Mouse (Mus musculus) left cerebral cortex, postnatal 25 days (tissue): ENCODE results near the gene Capn13. TPM values are rescaled to one million over a fixed set of nuclear protein-coding genes. Genes with fewer than 3 reads are reported as not detected.

Experiments
- DNase-seq, 2 experiments: peaks; one replicate each; pipeline ENCODE4 v3.0.0; 2022; ENCODE audit warnings: low spot score in 2 of 2, mixed read lengths in 1 of 2
- intact Hi-C: fragments of 180-260 bp; cut with DNase I; formaldehyde crosslinking; loops from one replicate; pipeline ENCODE4 v1.15.1; 2025
- total RNA-seq, 2 experiments: library from RNA; stranded (reverse); gene quantifications; 2 replicates each; pipeline ENCODE4 v1.2.3; 2021

Capn13 gene
- not detected for total RNA-seq

- intact Hi-C loops, result no loop called here
Measured at GRCm38 (mm10) chr17:73400862-73401261, at the start of gene Capn13. Capn13 (minus strand) TSS chr17:73400866.

GRCm38 (mm10) chr17:73449104-73449503, 48.4 kb upstream of the Capn13 start:
- no peak for DNase-seq
- intact Hi-C loops, result no loop called here

More at GRCm38 (mm10) chr17:73400862-73401261, at the start of gene Capn13:
- no peak for DNase-seq

GRCm38 (mm10) chr17:73440798-73441197, 40.1 kb upstream of the Capn13 start:
- intact Hi-C loops, result no loop called here
- no peak for DNase-seq

DNA sequence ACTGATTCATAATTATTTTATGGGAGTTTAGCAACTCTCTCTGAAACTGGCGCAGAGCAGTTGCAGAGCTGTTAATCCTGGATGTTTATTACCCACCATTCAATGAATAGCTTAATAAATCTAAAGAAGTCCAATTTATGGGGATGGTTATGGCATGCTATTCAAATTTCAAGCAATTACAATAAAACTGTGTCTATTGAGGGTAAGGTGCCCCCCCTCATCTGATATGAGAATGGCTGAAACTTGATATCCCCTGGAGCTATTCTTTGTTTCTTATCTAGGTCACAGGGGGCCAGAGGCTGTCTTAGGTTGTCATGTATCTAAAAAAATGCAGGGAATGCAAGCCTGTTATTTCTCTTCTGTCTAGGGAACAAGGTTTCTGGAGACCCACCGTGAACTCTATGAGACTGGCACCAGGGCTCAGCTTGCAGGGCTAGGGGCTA, 31.9 kb upstream of the Capn13 start:
- intact Hi-C loops, result no loop called here
- DNase-seq, result no peak

DNA sequence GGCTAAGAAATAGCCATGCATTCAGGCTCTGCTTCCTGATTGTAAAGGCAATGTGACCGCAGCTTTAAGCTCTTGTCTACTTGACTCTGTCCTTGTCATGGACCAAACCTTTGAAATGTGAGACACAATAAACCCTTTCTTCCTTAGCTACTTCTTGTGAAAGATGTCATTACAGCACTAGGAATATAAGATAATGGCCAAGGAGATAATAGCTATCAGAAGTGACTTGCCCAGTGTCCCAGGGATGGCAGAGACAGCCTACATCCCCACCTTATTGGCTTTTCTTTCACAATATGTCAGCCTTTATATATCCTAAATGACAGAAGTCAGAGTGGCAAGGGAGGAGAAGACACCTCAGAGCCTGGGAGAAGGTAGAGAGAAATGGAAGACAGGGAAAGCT, 31.4 kb upstream of the Capn13 start:
- intact Hi-C loops, result no loop called here
- no peak for DNase-seq

GRCm38 (mm10) chr17:73417382-73417781, 16.7 kb upstream of the Capn13 start:
- peak; percentile 13 to 60 for DNase-seq
- intact Hi-C loops, result no loop called here

DNA sequence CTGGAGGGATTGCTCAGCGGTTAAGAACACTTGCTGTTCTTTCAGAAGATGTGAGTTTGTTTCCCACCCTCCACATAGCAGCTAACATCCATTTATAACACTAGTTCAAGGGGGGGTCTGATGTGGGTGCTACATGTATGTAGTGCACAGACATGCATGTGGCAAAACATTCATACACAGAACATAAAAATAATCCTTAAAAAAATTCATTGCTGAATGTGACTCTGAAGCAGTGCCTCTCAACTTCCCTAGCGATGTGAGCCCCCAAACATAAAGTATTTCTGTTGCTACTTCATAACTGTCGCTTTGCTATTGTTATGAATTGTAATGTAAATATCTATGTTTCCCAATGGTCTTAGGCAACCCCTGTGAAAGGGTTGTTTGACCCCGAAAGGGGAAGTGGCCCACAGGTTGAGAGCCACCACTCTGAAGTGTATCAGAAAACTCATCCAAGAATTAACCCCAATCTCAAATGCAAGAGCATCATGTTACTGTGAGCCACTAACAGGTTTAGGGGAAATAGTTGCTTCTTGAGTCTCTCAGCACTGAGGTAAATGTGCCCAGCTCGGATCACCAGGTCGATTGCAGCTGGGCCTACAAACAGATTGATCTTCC, 15.6 kb upstream of the Capn13 start:
- DNase-seq, result no peak
- intact Hi-C loops, result no loop called here

DNA sequence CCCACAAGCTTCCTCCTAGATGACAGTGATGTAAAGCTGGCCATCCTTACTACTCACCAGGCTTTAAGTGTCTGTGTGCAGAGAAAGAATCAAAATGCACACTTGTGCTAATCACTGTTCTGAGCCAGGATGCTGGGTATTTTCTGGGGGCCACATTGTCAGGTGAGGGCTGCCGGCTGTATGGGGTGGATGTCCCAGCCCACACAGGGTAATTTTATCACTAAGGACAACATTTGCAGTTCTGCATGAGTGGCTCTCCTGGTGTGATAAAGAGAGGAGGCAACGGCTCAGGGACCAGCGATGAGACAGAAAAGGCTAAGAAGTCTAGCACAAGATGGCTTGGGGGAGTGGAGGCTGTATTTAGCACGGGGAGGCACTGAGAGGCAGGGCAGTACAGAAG, 11.2 kb upstream of the Capn13 start:
- intact Hi-C loops, result no loop called here
- peak in 1 of 2 experiments; percentile 15 for DNase-seq

GRCm38 (mm10) chr17:73401272-73401671, 606 bp upstream of the Capn13 start:
- intact Hi-C loops, result no loop called here

GRCm38 (mm10) chr17:73399136-73399535, 1.5 kb downstream of the Capn13 start:
- intact Hi-C loops, result no loop called here
- DNase-seq, result no peak

More at GRCm38 (mm10) chr17:73401272-73401671, 606 bp upstream of the Capn13 start:
- no peak for DNase-seq

- DNase-seq, result no peak
- intact Hi-C loops, result no loop called here
Measured at GRCm38 (mm10) chr17:73393361-73393760, 7.3 kb downstream of the Capn13 start.

- intact Hi-C loops, result loop anchor here (1.0 to 2.0 kb wide), 2 partner anchors 127 to 321 kb away; no protein-coding TSS in a partner anchor
- peak; percentile 51 to 93 for DNase-seq
Measured at GRCm38 (mm10) chr17:73391771-73392170, 8.9 kb downstream of the Capn13 start.

DNA sequence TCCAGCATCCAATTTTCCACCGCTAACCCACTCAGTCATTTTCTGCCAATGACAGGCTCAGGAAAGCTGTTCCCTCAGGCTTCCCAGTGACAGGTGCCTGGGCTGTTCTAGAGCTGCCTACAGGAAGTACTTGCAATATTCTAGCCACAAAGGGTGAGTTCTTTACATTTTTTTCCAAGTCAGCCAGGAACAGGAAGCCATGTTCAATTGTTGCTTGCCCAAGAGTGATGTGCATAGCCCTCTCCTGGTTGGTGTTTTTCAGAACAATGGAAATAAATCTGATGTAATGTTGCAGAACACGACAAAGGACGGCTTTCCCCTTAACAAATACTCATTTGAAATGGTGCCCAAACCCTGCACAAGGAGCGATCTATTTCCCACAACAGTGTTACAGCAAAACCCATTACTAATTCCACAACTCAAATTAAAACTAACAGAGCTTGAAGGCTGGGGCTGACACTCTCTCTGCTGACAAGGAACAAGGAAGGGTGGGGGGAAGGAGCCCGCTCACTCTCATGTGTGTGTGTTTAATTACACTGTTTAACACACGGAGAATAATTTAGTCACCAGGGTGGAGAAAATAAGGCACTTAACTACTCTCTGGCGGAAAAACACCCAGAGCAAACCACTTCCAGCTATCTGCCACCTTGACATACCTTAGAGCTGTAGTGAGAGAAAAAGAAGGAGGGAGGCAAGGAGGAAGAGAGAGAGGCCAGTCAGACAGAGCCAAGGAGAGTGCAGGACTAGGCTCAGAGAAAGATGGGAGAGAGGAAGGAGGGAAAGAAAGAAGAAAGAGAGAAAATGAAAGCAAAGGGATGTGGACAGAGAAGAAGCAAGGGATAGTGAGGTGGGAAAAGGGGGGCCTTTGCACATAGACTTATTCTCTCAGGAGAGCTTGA, 10.2 kb downstream of the Capn13 start:
- intact Hi-C loops, result loop anchor here (2.0 kb wide), 1 partner anchor 322 kb away; no protein-coding TSS in a partner anchor
- DNase-seq, result peak; percentile 13 to 52

GRCm38 (mm10) chr17:73389336-73389735, 11.3 kb downstream of the Capn13 start:
- intact Hi-C loops, result no loop called here

DNA sequence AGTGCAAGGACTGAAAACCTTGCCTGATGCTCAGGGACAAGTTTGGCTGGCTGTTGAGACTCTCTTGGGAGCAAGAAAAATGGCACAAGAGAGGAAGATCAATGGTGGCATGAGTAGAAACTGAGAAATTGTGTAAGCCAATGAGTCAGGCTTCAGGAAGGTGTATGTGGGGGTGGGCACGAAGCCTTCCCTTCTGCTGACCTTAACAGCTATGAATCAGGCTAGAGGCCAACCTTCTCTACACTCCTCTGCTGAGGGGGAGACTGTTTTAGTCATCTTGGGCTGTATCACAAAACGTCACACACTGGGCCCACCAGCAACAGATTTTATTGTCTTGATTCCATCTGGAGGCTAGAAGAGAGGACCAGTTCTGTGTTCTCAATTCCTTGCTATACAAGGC, 14.1 kb downstream of the Capn13 start:
- intact Hi-C loops, result no loop called here
- DNase-seq, result peak in 1 of 2 experiments; percentile 61

More at GRCm38 (mm10) chr17:73389336-73389735, 11.3 kb downstream of the Capn13 start:
- no peak for DNase-seq

DNA sequence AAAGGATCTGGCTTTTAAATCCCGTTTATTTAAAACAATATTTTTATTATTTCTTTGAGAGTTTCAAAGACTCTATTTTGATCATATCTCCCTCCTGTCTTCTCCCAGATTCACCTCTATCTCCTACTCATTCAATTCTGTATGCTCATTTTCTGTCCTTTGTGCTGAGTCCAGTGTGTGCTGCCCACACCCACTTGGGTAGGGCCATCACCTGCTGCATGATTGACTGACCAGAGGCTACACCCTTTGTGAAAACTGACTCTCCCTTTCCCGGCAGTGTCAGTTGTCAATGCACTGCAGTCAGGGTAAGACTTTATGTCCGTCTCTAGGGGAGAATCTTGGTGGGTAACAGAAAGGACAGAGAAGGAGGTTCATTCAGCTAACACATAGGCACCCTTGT, 14.7 kb downstream of the Capn13 start:
- intact Hi-C loops, result no loop called here
- DNase-seq, result no peak

DNA sequence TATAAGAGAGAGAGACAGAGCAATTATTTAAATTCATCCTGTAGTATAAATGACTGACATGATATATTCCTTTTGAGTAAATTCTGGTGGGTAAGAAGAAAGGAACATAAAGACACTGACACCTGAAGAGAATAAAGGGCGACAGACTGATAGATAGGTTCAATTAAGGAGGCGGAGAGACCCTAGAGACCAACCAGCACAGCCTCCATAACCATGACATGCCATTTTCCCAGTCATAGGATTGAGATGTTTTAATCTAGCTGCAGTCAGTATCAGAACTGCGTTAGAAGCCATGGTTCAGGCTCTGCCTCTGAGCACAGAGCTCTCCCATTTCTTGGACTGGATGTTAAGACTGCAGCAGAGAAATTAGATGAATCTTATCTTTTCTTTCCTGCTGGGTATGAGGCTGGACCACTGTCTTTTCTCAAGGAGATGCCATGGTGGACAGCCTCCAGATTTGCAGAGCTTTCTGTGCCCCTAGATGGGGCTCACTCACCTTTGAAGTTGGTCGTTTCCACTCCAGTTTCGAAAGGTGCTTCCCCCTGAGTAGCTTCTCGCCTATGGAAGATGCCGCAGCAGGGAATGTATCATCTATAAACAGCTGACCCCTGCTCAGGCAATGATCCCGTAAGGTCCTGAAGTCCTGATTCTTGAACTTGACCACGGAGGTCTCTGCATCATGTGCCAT, 18.2 kb downstream of the Capn13 start:
- DNase-seq, result no peak
- intact Hi-C loops, result no loop called here

DNA sequence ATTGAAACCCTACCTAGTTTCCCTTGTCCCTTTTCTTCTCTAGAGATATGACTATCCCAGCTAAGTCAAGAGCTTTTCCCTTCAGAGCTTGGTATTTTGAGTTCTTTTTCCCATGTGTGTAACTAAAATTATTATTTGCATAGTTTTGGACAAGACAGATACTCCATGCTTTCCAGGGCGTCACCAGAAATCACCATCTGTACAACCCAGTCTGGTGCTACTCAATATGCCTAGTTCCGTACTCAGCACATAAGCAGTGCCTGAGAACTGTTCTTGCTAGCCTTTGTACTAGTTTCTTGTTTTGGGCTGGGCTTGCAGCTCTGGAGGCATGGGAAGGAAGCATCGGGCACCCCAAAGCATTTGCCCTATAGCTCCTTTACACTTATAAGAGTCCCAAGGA, 19.0 kb downstream of the Capn13 start:
- DNase-seq, result peak in 1 of 2 experiments; percentile 16
- intact Hi-C loops, result no loop called here

DNA sequence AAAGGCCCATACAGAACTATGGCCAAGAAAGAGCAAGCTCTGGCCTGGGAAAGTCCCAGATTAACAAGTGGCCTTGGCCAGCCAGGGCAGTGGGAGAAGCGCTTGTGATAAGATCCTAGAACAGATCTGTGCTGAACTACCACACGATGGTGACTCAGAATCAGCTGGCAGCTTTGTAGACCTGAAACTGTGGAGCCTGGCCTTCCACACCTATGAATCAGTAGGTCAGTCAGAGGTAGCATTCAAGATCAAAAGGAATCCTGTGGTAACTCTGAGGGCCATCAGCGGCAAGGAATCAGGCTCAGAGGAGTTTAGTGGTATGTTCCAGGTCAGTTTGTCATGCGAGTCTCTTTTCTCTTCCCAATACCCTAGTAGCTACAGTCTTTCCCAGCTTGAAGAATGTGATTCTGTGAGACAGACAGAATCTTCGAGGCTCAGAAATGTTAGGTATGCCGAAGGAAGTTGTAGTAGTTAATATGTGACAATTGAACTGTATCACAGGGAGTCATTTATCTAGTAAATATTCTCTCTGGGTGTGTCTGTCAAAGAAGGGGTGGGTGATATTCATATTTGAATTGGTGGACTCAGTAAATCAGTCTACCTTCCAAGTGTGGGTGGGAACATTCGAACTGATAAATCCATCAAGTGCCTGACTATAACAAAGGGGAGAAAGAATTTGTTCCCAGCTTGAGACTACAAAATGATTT, 22.7 kb downstream of the Capn13 start:
- intact Hi-C loops, result no loop called here
- DNase-seq, result no peak
